Mouse (Mus musculus): ENCODE measurements around the gene Ankrd54. TPM values are rescaled to one million over a fixed set of nuclear protein-coding genes. Genes with fewer than 3 reads are reported as not detected.
"Not testable (repeated sequence)": the region's sequence is repeated elsewhere in the genome, so short reads cannot be mapped to it uniquely, and the experiment has no call there.

The Ankrd54 gene
- polyA plus RNA-seq, 1 experiment, result not detected

DNA sequence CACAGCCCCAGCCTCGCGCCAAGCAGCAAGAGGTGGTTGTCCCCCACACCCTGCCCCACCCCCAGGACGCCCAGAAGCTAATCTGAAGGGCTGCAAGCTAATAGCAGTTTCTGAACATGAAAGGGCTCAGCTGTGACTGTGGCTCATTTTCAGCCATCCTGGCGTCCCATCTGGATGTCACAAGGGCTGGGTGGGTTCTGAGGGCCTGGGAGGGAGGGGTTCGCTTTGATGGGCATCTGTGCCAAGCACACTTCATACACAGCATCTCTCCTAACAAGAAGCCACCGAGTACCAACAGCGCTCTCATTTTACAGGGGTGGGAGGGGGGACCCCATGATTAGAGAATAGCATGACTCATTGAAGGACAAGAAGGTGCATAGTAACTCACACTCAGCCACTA is 49.3 kb downstream of the Ankrd54 start:
- Histone ChIP-seq H3K27ac (ENCODE audit: insufficient read depth, low read depth, low read length) (no peak overlapping the region), H3K4me1 (ENCODE audit: control insufficient read depth, insufficient read depth, low read length) (0 out of 2 replicates have a peak, but pooled peaks cover 3% of the 10 kb centered on the region), H3K4me3 (ENCODE audit: insufficient read depth, low read depth, low read length) (no peak overlapping the region)
- TF ChIP-seq POLR2A (IDR thresholded peaks at IDR 0.05; ENCODE audit: insufficient read depth, low read depth, low read length), result no peak
- no peak for TF ChIP-seq CTCF (IDR thresholded peaks at IDR 0.05; ENCODE audit: insufficient read depth, low read depth, low read length)
- WGBS, result 58% methylated on average over 7 of the region's 7 CpGs

DNA sequence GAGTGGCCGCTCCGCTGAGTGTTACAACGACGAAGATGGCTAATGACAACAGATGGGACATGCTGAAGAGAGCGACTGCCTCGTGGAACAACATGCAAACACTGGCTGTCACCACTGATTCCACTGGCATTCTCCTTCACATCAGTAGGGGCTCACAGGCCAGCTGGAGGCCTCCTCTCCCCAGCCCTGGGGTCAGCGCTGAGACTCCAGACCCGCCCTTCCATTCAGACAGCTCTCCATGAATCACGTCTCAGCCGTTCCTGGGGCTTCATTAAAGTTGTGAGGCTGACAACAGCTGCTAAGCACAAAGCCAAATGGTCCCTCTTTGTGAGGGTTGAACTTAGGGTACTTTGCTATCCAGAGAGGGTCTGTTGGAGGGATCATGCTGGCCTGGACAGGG is 51.1 kb downstream of the Ankrd54 start:
- H3K4me3 ChIP-seq (ENCODE audit: insufficient read depth, low read depth, low read length), result no peak overlapping the region
- 59% methylated on average over 10 of the region's 10 CpGs for WGBS

GRCm38 (mm10) chr15:79009734-79010133 is 53.0 kb downstream of the Ankrd54 start:
- H3K4me1 ChIP-seq (ENCODE audit: control insufficient read depth, insufficient read depth, low read length), result peaks cover 5% of the 10 kb centered on the region
- WGBS, result 80% methylated on average over 5 of the region's 5 CpGs
- H3K27ac ChIP-seq (ENCODE audit: insufficient read depth, low read depth, low read length), result no peak overlapping the region
- no peak overlapping the region for H3K4me3 ChIP-seq (ENCODE audit: insufficient read depth, low read depth, low read length)
- TF ChIP-seq CTCF (IDR thresholded peaks at IDR 0.05; ENCODE audit: insufficient read depth, low read depth, low read length) (no peak), POLR2A (IDR thresholded peaks at IDR 0.05; ENCODE audit: insufficient read depth, low read depth, low read length) (no peak)

More for the DNA sequence above, 51.1 kb downstream of the Ankrd54 start:
- H3K4me1 ChIP-seq (ENCODE audit: control insufficient read depth, insufficient read depth, low read length), result 0 out of 2 replicates have a peak, but pooled peaks cover 3% of the 10 kb centered on the region
- TF ChIP-seq POLR2A (IDR thresholded peaks at IDR 0.05; ENCODE audit: insufficient read depth, low read depth, low read length) (no peak), CTCF (IDR thresholded peaks at IDR 0.05; ENCODE audit: insufficient read depth, low read depth, low read length) (no peak)
- no peak overlapping the region for H3K27ac ChIP-seq (ENCODE audit: insufficient read depth, low read depth, low read length)

GRCm38 (mm10) chr15:79007836-79008235 is 54.9 kb downstream of the Ankrd54 start:
- not testable (repeated sequence) for H3K4me3 ChIP-seq (ENCODE audit: insufficient read depth, low read depth, low read length); H3K4me1 ChIP-seq (ENCODE audit: control insufficient read depth, insufficient read depth, low read length); H3K27ac ChIP-seq (ENCODE audit: insufficient read depth, low read depth, low read length)
- 90% methylated on average over 6 of the region's 6 CpGs for WGBS

DNA sequence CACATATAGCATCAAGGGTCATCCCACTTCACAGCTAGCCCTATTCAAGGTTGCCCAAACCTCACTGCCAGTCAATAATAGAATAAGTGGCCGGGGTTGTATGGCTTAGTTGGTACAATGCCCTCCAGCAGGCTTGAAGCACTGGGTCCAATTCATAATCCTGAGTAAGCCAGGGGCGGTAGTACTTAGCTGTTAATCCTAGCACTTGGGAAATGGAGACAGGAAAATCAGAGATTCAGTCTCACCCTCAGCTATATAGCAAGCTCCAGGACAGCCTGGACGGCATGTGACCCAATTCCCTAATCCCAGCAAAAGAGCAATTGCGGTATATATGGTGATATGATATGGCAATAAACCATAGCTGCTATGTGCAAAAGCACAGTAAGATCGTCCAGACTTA is 55.6 kb downstream of the Ankrd54 start:
- 90% methylated on average over 5 of the region's 5 CpGs for WGBS
- Histone ChIP-seq H3K4me1 (ENCODE audit: control insufficient read depth, insufficient read depth, low read length) (peaks cover 10% of the 10 kb centered on the region), H3K27ac (ENCODE audit: insufficient read depth, low read depth, low read length) (no peak overlapping the region), H3K4me3 (ENCODE audit: insufficient read depth, low read depth, low read length) (no peak overlapping the region)
- TF ChIP-seq CTCF (IDR thresholded peaks at IDR 0.05; ENCODE audit: insufficient read depth, low read depth, low read length) (no peak), POLR2A (IDR thresholded peaks at IDR 0.05; ENCODE audit: insufficient read depth, low read depth, low read length) (no peak)

DNA sequence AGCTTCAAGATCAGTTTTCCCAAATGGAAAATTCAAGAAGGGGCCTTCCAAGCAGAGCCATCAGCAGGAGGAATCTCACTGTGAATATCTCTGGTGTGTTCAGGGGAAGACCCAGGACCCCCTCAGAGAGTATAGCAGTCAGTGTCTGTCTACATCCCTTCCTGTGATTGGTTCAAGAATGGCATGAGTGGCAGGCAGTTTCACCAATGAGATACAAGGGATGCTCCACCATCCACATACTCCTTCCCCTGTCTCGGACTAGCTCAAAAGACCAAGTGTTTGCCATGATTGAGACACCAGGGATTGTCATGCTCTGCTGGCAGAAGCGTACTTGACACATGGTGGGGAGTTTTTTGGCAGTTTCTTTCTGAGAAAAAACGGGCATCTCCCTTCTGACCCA is 56.1 kb downstream of the Ankrd54 start:
- 79% methylated on average over 3 of the region's 3 CpGs for WGBS
- TF ChIP-seq POLR2A (IDR thresholded peaks at IDR 0.05; ENCODE audit: insufficient read depth, low read depth, low read length), result no peak
- TF ChIP-seq CTCF (IDR thresholded peaks at IDR 0.05; ENCODE audit: insufficient read depth, low read depth, low read length), result no peak
- Histone ChIP-seq H3K4me1 (ENCODE audit: control insufficient read depth, insufficient read depth, low read length) (peaks cover 11% of the 10 kb centered on the region), H3K4me3 (ENCODE audit: insufficient read depth, low read depth, low read length) (no peak overlapping the region), H3K27ac (ENCODE audit: insufficient read depth, low read depth, low read length) (no peak overlapping the region)

GRCm38 (mm10) chr15:79005581-79005980 is 57.1 kb downstream of the Ankrd54 start:
- WGBS, result 73% methylated on average over 9 of the region's 9 CpGs
- H3K4me1 ChIP-seq (ENCODE audit: control insufficient read depth, insufficient read depth, low read length), result peaks cover 16% of the 10 kb centered on the region
- H3K27ac ChIP-seq (ENCODE audit: insufficient read depth, low read depth, low read length), result no peak overlapping the region
- H3K4me3 ChIP-seq (ENCODE audit: insufficient read depth, low read depth, low read length), result no peak overlapping the region
- no peak for TF ChIP-seq POLR2A (IDR thresholded peaks at IDR 0.05; ENCODE audit: insufficient read depth, low read depth, low read length)

Other genes with a start within 250 kb of the Ankrd54 start
- not detected in 2 replicates for gene Cdc42ep1, start 220.3 kb downstream of the Ankrd54 start, polyA plus RNA-seq (2012; ENCODE audit: insufficient read depth, insufficient read length, low replicate concordance, missing spikeins)
- not detected in 2 replicates for gene Lgals2, start 207.4 kb downstream of the Ankrd54 start, polyA plus RNA-seq (2012; ENCODE audit: insufficient read depth, insufficient read length, low replicate concordance, missing spikeins)
- not detected in 2 replicates for gene Gga1, start 185.7 kb downstream of the Ankrd54 start, polyA plus RNA-seq (2012; ENCODE audit: insufficient read depth, insufficient read length, low replicate concordance, missing spikeins)
- gene Gm49510, start 163.2 kb downstream of the Ankrd54 start, polyA plus RNA-seq (2012; ENCODE audit: insufficient read depth, insufficient read length, low replicate concordance, missing spikeins), result not detected in 2 replicates
- gene Sh3bp1, start 163.1 kb downstream of the Ankrd54 start, polyA plus RNA-seq (2012; ENCODE audit: insufficient read depth, insufficient read length, low replicate concordance, missing spikeins), result not detected in 2 replicates
- gene Pdxp, start 149.0 kb downstream of the Ankrd54 start, polyA plus RNA-seq (2012; ENCODE audit: insufficient read depth, insufficient read length, low replicate concordance, missing spikeins), result not detected in 2 replicates
- not detected in 2 replicates for gene Lgals1, start 136.2 kb downstream of the Ankrd54 start, polyA plus RNA-seq (2012; ENCODE audit: insufficient read depth, insufficient read length, low replicate concordance, missing spikeins)
- not detected in 2 replicates for gene Nol12, start 128.0 kb downstream of the Ankrd54 start, polyA plus RNA-seq (2012; ENCODE audit: insufficient read depth, insufficient read length, low replicate concordance, missing spikeins)
- not detected in 2 replicates for gene Triobp, start 115.2 kb downstream of the Ankrd54 start, polyA plus RNA-seq (2012; ENCODE audit: insufficient read depth, insufficient read length, low replicate concordance, missing spikeins)
- gene H1f0, start 34.4 kb downstream of the Ankrd54 start, polyA plus RNA-seq (2012; ENCODE audit: insufficient read depth, insufficient read length, low replicate concordance, missing spikeins), result not detected in 2 replicates
- not detected in 2 replicates for gene Galr3, start 21.0 kb downstream of the Ankrd54 start, polyA plus RNA-seq (2012; ENCODE audit: insufficient read depth, insufficient read length, low replicate concordance, missing spikeins)
- gene Eif3l, start 12.3 kb upstream of the Ankrd54 start, polyA plus RNA-seq (2012; ENCODE audit: insufficient read depth, insufficient read length, low replicate concordance, missing spikeins), result not detected in 2 replicates
- gene Micall1, start 46.0 kb upstream of the Ankrd54 start, polyA plus RNA-seq (2012; ENCODE audit: insufficient read depth, insufficient read length, low replicate concordance, missing spikeins), result 70.4 TPM in 1 of 2 replicates, not detected in the other
- gene Polr2f, start 78.1 kb upstream of the Ankrd54 start, polyA plus RNA-seq (2012; ENCODE audit: insufficient read depth, insufficient read length, low replicate concordance, missing spikeins), result not detected in 2 replicates
- gene 1700088E04Rik, start 78.4 kb upstream of the Ankrd54 start, polyA plus RNA-seq (2012; ENCODE audit: insufficient read depth, insufficient read length, low replicate concordance, missing spikeins), result not detected in 2 replicates
- gene Sox10, start 102.3 kb upstream of the Ankrd54 start, polyA plus RNA-seq (2012; ENCODE audit: insufficient read depth, insufficient read length, low replicate concordance, missing spikeins), result not detected in 2 replicates
- not detected in 2 replicates for gene Pick1, start 166.3 kb upstream of the Ankrd54 start, polyA plus RNA-seq (2012; ENCODE audit: insufficient read depth, insufficient read length, low replicate concordance, missing spikeins)
- gene Gm49486, start 166.5 kb upstream of the Ankrd54 start, polyA plus RNA-seq (2012; ENCODE audit: insufficient read depth, insufficient read length, low replicate concordance, missing spikeins), result not detected in 2 replicates
- gene Slc16a8, start 191.9 kb upstream of the Ankrd54 start, polyA plus RNA-seq (2012; ENCODE audit: insufficient read depth, insufficient read length, low replicate concordance, missing spikeins), result not detected in 2 replicates
- gene Baiap2l2, start 222.6 kb upstream of the Ankrd54 start, polyA plus RNA-seq (2012; ENCODE audit: insufficient read depth, insufficient read length, low replicate concordance, missing spikeins), result not detected in 2 replicates